Mouse (Mus musculus) hindbrain, embryonic 11.5 days (tissue): ENCODE results near the gene Gnb1. TPM values are rescaled to one million over a fixed set of nuclear protein-coding genes. Genes with fewer than 3 reads are reported as not detected.

Experiments
- ATAC-seq: fragments of 200-750 bp; cut with Nextera tagmentation; 2 replicates; pipeline ENCODE4 v1.8.0; 2017; ENCODE audit warnings: mild to moderate bottlenecking, moderate TSS enrichment, moderate library complexity; ENCODE audit not compliant: low FRiP score
- DNase-seq: peaks from one replicate; pipeline ENCODE4 v3.0.0-alpha.2; 2015; ENCODE audit warnings: low spot score
- H3K27ac ChIP-seq: fragments of 300-500 bp; sonication (generic); 2 replicates; pipeline ENCODE4 v1.5.1; 2014; ENCODE audit warnings: mild to moderate bottlenecking, low read depth, low read length
- H3K27me3 ChIP-seq: fragments of 300-500 bp; sonication (generic); 2 replicates; pipeline ENCODE4 v1.6.1; 2014; ENCODE audit warnings: mild to moderate bottlenecking, low read length, moderate library complexity, mixed read lengths; ENCODE audit not compliant: control insufficient read depth, insufficient read depth
- H3K36me3 ChIP-seq: fragments of 300-500 bp; sonication (generic); 2 replicates; pipeline ENCODE4 v1.6.1; 2014; ENCODE audit warnings: mild to moderate bottlenecking, low read length, moderate library complexity, mixed read lengths; ENCODE audit not compliant: control insufficient read depth, insufficient read depth
- H3K4me1 ChIP-seq: fragments of 300-500 bp; sonication (generic); replicated peaks from 2 replicates; pipeline ENCODE4 v1.6.1; 2014; ENCODE audit warnings: low read length, mixed read lengths; ENCODE audit not compliant: control insufficient read depth, insufficient read depth
- H3K4me2 ChIP-seq: fragments of 300-500 bp; sonication (generic); replicated peaks from 2 replicates; pipeline ENCODE4 v1.6.1; 2014; ENCODE audit warnings: mild to moderate bottlenecking, low read depth, low read length
- H3K4me3 ChIP-seq: fragments of 300-500 bp; sonication (generic); 2 replicates; pipeline ENCODE4 v1.5.1; 2014; ENCODE audit warnings: low read depth, low read length
- H3K9ac ChIP-seq: fragments of 300-500 bp; sonication (generic); 2 replicates; pipeline ENCODE4 v1.6.1; 2014; ENCODE audit warnings: low read depth, low read length
- H3K9me3 ChIP-seq: fragments of 300-500 bp; sonication (generic); 2 replicates; pipeline ENCODE4 v1.6.1; 2016; ENCODE audit warnings: low read length; ENCODE audit not compliant: control insufficient read depth
- WGBS: fragments of 180-500 bp; shearing (Covaris S2); extraction: QIAGEN DNeasy Blood & Tissue Kit; methylation state at CpG from one replicate; pipeline ENCODE4 v1.1.7; 2014; 5-methylcytosine and 5-hydroxymethylcytosine counted together
- polyA plus RNA-seq: library from polyadenylated mRNA; unstranded; fragments of >200 nt; fragmentation: Nextera tagmentation; extraction: Ambion mirVana; gene quantifications from 2 replicates; pipeline ENCODE4 v1.2.1, GENCODE M21; 2014

Gene Gnb1
- polyA plus RNA-seq, 1 experiment from 2014 or later = 832 TPM

- Histone ChIP-seq H3K9ac (no peak overlapping the region), H3K36me3 (no peaks in the 10 kb centered on the region; the same call in 1 of the 2 replicates), H3K27ac (no peak overlapping the region), H3K9me3 (no peaks in the 10 kb centered on the region), H3K4me1 (no peaks in the 10 kb centered on the region), H3K4me2 (no peak overlapping the region), H3K27me3 (no peaks in the 10 kb centered on the region), H3K4me3 (no peak overlapping the region)
- 83% methylated on average over 7 of the region's 7 CpGs for WGBS
- no peak for DNase-seq
- ATAC-seq = no peak
Measured at GRCm38 (mm10) chr4:155591012-155591719, 100.0 kb downstream of the Gnb1 start.

GRCm38 (mm10) chr4:155593780-155594179 is 102.6 kb downstream of the Gnb1 start:
- H3K36me3 ChIP-seq = no peaks in the 10 kb centered on the region; the same call in 1 of the 2 replicates
- H3K4me3 ChIP-seq = no peak overlapping the region
- no peaks in the 10 kb centered on the region for H3K27me3 ChIP-seq
- no peaks in the 10 kb centered on the region for H3K4me1 ChIP-seq
- H3K9ac ChIP-seq = no peak overlapping the region
- DNase-seq = no peak
- no peak overlapping the region for H3K4me2 ChIP-seq
- H3K9me3 ChIP-seq = no peaks in the 10 kb centered on the region
- 77% methylated on average over 1 of the region's 1 CpGs for WGBS
- ATAC-seq = no peak
- no peak overlapping the region for H3K27ac ChIP-seq

GRCm38 (mm10) chr4:155595777-155596176 is 104.6 kb downstream of the Gnb1 start:
- Histone ChIP-seq H3K4me2 (no peak overlapping the region), H3K27ac (no peak overlapping the region), H3K9ac (no peak overlapping the region), H3K4me1 (no peaks in the 10 kb centered on the region), H3K4me3 (no peak overlapping the region), H3K27me3 (no peaks in the 10 kb centered on the region), H3K36me3 (no peaks in the 10 kb centered on the region), H3K9me3 (no peaks in the 10 kb centered on the region)
- no peak for ATAC-seq
- no peak for DNase-seq
- 91% methylated on average over 3 of the region's 3 CpGs for WGBS

- Histone ChIP-seq H3K36me3 (no peaks in the 10 kb centered on the region), H3K4me2 (no peak overlapping the region), H3K27ac (no peak overlapping the region), H3K4me3 (no peak overlapping the region), H3K27me3 (no peaks in the 10 kb centered on the region), H3K4me1 (no peaks in the 10 kb centered on the region), H3K9me3 (no peaks in the 10 kb centered on the region), H3K9ac (no peak overlapping the region)
- DNase-seq (no peak), ATAC-seq (no peak)
- 82% methylated on average over 5 of the region's 5 CpGs for WGBS
Measured at GRCm38 (mm10) chr4:155596606-155597005, 105.4 kb downstream of the Gnb1 start.

- H3K4me2 ChIP-seq = no peak overlapping the region
- no peaks in the 10 kb centered on the region for H3K9me3 ChIP-seq
- H3K4me3 ChIP-seq = no peak overlapping the region
- 14% methylated on average over 20 of the region's 20 CpGs for WGBS
- no peaks in the 10 kb centered on the region for H3K27me3 ChIP-seq
- no peak overlapping the region for H3K27ac ChIP-seq
- ATAC-seq (no peak), DNase-seq (no peak)
- H3K4me1 ChIP-seq = 0 out of 2 replicates have a peak, but pooled peaks cover 3% of the 10 kb centered on the region
- no peak overlapping the region for H3K9ac ChIP-seq
- no peaks in the 10 kb centered on the region for H3K36me3 ChIP-seq
Measured at GRCm38 (mm10) chr4:155598536-155598935, 107.4 kb downstream of the Gnb1 start.

- Histone ChIP-seq H3K9me3 (no peaks in the 10 kb centered on the region), H3K9ac (peak overlapping the region; percentile 88), H3K27ac (peak overlapping the region; percentile 97), H3K27me3 (no peaks in the 10 kb centered on the region), H3K4me2 (peak overlapping the region; percentile 85), H3K36me3 (no peaks in the 10 kb centered on the region), H3K4me1 (0 out of 2 replicates have a peak, but pooled peaks cover 3% of the 10 kb centered on the region), H3K4me3 (peak overlapping the region; percentile 89)
- DNase-seq (no peak), ATAC-seq (no peak)
- 90% methylated on average over 11 of the region's 11 CpGs for WGBS
Measured at GRCm38 (mm10) chr4:155599901-155600825, 109.0 kb downstream of the Gnb1 start.

- H3K27ac ChIP-seq = peak within 1 kb of the TSS; percentile 97
- no peaks in the 10 kb centered on the region for H3K27me3 ChIP-seq
- ATAC-seq (peak; percentile 95), DNase-seq (peak; percentile 95)
- peak within 1 kb of the TSS; percentile 89 for H3K4me3 ChIP-seq
- H3K36me3 ChIP-seq = no peaks in the 10 kb centered on the region
- H3K9me3 ChIP-seq = no peaks in the 10 kb centered on the region
- under 1% methylated on average over 53 of the region's 65 CpGs for WGBS
- 0 out of 2 replicates have a peak, but pooled peaks cover 3% of the 10 kb centered on the region for H3K4me1 ChIP-seq
- H3K9ac ChIP-seq = peak within 1 kb of the TSS; percentile 88
- peak within 1 kb of the TSS; percentile 85 for H3K4me2 ChIP-seq
Measured at GRCm38 (mm10) chr4:155601091-155601996, 110.2 kb downstream of the Gnb1 start, which contains the start of gene Slc35e2. Slc35e2 (plus strand) TSS chr4:155601416.

GRCm38 (mm10) chr4:155601997-155602456 is 110.9 kb downstream of the Gnb1 start:
- Histone ChIP-seq H3K4me3 (peak overlapping the region; percentile 89), H3K4me2 (peak overlapping the region; percentile 85), H3K27ac (peak overlapping the region; percentile 97), H3K36me3 (no peaks in the 10 kb centered on the region), H3K9me3 (no peaks in the 10 kb centered on the region), H3K9ac (peak overlapping the region; percentile 88), H3K4me1 (0 out of 2 replicates have a peak, but pooled peaks cover 3% of the 10 kb centered on the region), H3K27me3 (no peaks in the 10 kb centered on the region)
- DNase-seq (no peak), ATAC-seq (no peak; the same call in 1 of the 2 replicates)
- 3% methylated on average over 31 of the region's 31 CpGs for WGBS
